Mouse (Mus musculus): ENCODE data around the gene Tnfsf13.
"Not testable (repeated sequence)": the region's sequence is repeated elsewhere in the genome, so short reads cannot be mapped to it uniquely, and the experiment has no call there.

The Tnfsf13 gene

DNA sequence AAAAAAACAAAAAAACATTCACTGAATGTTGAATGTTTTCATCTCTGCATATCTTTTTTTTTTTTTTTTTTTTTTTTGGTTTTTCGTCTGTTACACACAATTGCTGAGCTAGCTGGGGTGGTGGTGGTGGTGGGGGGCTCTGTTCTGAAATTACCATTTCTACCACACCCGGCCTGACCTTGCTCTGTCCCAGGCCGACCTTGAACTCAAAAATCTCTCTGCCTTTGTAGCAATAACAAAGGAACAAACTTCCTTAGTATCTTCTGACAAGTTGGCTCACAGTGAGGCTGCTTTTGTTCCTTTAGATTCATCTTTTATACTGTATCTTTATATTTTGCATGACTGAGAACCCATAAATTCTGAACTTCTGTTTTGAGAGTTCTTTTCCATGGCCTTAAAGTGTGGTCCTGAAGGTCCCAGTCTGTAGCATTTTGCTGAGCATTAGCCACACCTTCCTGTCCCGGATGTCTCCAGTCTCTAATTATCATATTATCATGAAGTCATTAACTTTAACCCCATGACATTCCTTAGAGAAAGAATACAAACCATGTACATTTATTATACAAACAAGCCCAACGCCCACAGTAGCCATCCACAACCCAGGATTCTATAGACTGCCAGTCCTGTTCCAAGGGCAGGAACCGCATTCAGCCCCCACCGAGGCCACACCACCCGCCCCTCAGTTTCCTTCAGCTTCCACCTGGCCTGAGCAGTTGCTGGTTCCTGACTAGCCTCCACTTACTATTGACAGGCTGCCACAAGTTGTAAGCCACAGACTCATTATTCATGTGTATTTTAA lies 18.4 kb upstream of the Tnfsf13 start:
- no peak for DNase-seq

DNA sequence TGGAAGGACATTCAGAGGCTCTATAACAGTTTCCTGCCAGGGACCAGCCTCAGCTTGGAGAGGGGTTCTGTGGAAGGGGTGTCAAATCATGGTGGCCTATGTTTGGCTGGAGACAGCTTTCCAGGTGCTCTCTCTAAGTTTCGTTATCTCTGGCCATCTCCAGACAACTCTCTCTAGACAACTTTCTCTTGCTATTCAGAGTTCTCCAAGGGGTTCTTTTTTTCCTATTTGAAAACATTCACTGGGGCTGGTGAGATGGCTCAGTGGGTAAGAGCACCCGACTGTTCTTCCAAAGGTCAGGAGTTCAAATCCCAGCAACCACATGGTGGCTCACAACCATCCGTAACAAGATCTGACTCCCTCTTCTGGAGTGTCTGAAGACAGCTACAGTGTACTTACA lies 17.8 kb upstream of the Tnfsf13 start:
- DNase-seq, result not testable (repeated sequence)

DNA sequence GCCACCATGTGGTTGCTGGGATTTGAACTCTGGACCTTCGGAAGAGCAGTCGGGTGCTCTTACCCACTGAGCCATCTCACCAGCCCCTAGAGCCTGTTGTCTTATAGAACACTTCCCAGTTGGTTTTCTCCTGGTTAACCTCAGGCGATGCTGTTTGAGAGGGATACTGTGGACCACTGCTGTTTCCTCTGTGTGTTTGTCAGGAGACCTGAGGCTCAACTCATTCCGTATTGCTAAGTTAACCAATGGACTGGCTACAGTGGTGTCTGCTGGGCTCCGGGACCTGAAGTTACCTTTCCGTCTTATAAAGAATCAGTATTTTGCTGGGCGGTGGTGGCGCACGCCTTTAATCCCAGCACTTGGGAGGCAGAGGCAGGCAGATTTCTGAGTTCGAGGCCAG lies 17.3 kb upstream of the Tnfsf13 start:
- not testable (repeated sequence) for DNase-seq

DNA sequence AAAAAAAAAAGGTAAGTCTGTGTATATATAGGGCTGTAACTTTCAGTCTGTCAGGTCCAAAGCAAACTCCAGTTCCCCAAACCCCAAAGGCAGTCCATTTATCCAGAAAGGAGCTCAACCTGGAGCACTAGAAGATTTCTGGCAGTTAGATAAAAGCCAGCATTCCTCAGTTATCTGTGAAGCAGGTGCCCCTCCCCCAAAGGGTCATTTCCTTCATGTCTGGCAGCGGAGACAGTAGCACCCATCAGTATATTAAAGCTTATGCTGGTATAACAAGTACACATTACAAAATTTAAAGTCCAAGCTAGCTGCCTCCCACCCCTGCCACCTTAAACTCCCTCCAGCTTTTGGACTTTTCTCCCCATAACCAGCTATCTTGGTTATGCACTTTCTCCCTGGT lies 14.0 kb upstream of the Tnfsf13 start:
- no peak for DNase-seq

DNA sequence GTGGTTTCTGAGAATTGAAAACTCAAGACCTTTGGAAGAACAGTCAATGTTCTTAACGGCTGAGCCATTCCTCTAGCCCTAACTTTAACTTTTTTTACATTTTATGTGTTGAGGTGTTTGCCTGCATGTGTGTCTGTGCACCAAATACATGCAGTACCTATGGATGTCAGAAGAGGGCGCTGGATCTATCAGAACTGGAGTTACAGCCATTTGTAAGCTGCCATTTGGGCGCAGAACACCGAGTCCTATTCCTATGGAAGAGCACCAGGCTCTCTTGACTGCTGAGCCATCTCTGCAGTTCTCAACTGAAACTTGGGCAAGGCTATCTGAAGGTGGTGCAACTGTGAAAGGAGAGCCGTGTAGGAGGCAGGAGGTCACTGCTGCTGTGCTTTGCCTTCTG lies 13.0 kb upstream of the Tnfsf13 start:
- no peak for DNase-seq

DNA sequence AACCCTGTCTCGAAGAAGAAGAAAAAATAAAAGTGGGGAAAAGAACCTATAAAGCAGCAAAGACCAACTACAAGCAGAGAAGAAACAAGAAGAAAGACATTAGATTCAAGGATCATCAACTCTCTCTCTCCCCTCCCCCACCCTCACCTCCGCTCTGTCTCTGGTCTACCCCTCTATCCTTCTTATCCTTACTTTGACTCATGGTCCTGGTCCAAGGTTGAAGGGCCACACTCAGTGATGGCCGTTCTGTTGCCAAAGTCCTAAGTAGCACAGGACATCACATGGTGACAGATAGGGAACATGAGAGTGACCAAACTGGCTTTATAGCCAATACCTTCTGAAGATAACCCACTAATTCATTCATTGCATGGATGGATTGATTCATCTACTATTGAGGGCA lies 11.8 kb upstream of the Tnfsf13 start:
- DNase-seq, result no peak

DNA sequence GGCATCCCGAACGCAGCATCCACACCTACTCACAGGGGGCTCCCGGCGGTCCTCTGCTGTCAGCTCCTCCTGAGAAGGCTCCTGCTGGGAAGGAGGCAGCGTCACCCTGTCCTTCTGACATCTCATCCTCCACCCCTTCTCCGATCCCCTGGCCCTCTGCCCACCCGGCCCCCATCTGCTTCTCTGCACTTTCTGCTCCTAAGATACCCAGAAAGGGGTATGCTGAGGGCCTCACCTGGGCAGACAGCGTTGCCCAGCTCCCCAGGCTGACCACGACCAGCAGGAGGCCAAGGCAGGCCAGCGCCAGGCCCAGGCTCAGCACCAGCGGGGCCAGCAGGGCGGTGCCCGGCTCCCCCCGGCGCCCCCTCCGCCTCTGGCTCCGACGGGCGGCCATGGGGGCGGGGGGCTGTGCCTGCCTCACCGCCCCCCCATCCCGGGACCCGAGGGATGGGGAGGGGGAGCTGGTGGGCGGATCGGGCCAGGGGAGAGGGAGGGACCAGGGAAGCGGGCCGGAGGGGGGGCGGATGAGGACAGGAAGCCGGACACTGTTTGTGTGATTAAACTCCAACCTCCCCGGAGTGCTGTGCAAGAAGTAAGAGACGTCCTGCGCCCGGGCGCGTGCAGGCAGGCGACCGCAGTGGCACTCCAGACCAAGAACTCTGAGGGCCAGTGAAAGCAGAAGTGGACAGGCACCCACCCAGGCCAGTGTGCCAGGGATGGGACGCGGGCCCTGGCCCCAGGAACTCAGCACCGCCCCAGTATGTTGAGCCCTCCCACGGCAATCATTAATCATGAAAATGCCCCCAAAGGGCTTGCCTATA lies 10.0 kb upstream of the Tnfsf13 start, which contains the start of the genes Tnfsf12 and Tnfsfm13:
TSS of gene Tnfsf12 (minus strand) at position 489 of the 821 bp plus-strand sequence.
TSS of gene Tnfsfm13 (minus strand) at position 738 of the 821 bp plus-strand sequence.
- peak; percentile 65 for DNase-seq

DNA sequence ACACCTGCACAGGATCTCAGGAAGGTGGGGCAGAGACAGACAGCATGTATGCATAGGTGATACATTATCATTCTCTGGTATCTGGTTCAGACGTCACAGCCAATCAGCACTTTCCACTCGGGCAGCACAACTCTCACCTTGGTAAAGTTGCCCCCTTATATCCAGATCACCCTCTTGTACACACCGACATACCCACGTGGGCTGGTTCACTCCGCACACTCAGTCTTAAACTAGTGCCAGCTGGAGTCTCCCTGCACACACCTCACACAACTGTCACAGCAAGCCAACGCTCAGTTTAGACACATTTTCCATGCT lies 9.4 kb upstream of the Tnfsf13 start:
- no peak for DNase-seq

DNA sequence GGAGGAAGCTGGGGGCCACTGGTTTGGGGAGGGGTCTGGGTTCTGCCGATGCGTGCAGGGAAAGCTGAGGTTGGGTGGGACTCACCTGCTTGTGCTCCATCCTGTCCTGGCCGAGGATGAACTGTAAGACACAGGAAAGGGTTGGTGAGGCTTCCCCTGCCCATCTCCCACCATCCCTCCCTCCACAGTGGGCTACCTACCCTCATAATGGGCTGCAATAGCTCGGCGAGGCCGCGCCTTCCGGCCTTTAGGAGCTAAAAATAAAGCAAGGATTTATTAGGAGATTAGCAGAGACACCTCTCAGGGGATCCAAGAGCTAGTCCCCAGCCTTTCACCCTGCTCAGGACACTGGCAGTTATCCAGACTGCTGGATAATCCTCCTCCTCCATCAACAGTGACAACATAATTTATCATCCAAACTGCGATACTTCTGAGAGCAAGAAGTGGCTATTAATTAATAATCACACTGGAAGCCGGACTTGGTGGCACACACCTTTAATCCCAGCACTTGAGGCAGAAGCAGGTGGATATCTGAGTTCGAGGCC lies 7.9 kb upstream of the Tnfsf13 start:
- no peak for DNase-seq

DNA sequence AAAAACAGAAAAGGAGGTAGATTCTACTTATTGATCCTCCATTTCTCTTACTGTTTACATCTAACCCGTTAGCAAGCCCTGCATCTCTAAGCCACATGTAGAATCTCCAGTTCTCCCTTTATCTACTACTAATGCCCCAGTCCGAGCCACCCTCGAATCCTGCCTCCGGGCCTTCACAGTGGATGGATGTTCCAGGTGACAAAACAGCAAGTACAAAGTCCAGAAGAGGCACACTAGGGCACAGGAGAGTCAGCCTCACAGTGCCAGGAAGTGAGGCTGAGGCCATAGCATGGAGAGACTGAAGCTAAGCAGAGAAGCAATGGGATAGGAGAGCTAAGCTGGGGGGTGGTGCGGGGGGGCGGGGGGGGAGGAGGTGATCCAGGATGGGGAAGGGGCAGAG lies 7.3 kb upstream of the Tnfsf13 start:
- no peak for DNase-seq

DNA sequence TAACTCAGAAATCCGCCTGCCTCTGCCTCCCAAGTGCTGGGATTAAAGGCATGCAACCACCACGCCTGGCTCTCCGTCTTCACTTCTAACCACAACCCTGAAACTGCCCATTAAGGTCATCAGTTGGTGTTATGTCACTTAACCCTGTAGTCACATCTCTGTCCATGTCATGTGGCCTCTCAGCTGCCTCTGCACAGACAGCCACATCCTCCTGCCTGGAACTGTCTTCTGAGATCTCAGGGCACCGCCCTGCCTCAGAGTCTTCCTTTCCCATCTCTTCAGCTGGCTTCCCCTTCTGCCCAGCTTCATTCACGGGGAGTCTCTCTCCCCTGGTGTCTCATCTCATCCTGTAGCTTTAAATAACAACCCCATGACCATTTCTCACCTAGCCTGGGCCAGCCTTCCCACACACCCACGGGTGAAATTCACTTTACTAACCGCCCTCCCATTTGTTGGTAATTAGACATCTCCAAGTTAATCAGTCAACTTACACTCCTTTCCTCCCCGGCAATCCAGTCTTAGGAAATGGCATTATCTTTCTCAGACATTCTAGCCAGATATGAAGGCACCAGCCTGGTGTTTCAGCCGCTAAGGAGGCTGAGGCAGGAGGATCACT lies 6.7 kb upstream of the Tnfsf13 start:
- no peak for DNase-seq

DNA sequence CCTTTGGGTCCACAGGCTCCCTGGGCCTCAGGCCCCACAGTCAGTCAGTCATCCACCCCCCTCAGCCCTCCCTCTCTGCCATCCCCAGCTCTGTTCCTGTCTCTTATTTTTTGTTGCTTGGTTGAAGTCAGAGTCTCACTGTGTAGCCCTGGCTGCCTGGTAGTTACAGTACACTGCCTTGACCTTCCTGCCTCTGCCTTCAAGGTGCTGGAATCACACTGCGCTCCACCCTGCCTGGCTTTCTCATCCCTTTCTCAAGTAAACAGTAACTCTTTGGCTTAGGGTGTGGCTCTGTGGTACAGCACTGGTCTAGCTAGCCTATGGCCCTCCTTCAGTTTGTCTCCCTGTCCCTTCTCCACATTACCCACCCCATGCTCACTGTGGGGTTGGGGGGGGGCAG lies 4.3 kb upstream of the Tnfsf13 start:
- DNase-seq, result no peak

DNA sequence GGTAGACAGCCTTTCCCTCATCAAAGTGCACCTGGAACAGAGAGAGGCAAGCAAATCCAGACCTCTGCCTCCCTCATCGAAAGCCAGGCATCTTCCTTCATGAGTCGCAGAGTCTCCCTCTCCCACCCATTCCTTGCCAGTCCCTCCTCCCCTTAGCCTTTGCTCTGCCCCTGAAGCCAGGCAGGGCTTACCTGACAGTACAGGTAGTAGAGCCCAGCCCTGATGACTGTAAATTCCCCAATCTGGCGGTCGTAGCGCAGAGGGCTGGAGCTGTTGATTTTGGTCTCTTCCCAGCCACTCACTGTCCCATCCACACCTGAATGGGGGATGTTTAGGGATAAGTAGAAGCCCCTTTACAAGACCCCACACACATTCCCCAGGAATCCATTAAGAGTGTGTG lies 1.5 kb upstream of the Tnfsf13 start:
- no peak for DNase-seq

DNA sequence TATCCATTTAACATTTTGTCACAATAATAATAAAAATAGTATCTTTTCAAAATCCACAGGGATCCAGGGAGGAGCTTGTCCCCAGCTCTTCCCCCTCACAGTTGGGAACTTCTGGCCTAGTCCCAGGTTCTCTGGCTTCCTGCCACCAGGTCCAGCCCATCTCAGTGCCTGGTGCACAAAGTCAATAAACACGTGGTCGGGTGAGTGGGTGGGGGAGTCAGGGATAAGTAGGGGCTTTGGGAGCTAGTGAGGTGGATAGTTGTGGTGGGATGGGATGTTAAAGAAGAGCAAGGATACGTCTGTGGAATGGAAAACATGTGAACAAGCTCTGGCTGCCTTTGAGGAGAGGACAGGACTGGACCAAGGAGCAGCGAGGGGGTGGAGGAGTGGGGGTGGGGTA lies 793 bp upstream of the Tnfsf13 start:
- peak; percentile 72 for DNase-seq

DNA sequence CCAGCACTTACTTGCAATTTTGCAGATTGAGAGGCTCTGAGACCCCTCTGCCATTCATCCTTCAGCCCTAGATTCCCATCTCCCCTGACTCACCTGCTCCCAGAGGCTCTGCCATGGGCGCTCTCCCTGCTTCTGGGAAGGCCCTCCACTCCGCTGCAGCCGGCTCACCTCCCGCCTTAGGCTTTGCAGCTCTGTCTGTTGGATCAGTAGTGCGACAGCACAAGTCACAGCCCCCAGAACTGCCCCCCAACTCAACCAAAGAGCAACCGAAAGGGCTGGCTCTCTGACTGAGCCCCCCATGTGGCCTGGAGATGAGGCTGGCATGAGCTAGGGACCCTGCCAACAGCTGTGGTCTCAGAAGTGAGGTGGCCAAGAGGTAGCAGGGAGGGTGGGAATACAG lies 648 bp downstream of the Tnfsf13 start:
- no peak for DNase-seq

DNA sequence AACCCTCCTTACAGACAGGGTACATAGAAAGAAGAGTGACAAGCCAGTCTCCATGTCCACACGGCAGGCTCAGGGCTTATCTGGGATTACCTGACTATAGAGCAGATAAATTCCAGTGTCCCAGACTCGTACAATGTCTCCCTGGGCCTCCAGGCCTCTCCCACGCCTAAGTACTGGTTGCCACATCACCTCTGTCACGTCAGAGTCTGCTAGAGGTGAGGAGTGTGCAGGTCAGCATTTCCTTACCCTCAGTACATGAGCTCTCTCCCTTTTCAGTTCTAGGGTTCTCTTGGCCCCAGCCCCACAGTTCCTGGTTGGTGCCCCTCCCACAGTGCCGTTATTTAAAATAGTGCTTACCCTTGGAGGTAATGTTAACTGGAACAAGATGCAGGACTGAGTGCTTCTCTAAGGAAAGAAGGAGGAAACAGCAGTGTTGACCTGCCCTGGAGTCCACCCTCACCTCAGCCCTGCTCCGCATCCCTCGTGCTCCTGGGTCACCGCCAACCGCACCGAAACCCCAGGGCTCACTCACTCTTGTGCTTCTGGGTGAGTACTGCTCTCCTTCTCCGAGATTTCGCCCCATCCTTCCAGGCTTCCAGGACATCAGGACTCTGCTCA lies 1.3 kb downstream of the Tnfsf13 start:
- DNase-seq, result no peak

DNA sequence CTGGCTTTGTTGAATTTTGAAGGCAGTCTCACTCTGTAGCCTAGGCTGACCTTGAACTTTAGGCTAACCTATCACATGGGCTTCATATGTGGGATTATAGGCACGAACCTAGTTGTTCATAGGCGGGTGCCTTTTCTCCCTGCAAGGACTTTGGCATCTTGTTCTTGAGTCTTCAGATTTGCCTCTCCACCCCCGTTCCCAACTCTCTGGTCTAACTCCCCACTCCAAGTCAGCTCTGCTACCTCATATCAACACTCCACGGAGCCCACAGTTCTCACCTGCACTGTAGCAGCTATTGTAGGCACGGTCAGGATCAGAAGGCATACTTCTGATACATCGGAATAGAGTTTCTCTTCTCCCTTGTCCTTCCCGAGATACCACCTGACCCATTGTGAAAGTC lies 2.0 kb downstream of the Tnfsf13 start:
- DNase-seq, result no peak

DNA sequence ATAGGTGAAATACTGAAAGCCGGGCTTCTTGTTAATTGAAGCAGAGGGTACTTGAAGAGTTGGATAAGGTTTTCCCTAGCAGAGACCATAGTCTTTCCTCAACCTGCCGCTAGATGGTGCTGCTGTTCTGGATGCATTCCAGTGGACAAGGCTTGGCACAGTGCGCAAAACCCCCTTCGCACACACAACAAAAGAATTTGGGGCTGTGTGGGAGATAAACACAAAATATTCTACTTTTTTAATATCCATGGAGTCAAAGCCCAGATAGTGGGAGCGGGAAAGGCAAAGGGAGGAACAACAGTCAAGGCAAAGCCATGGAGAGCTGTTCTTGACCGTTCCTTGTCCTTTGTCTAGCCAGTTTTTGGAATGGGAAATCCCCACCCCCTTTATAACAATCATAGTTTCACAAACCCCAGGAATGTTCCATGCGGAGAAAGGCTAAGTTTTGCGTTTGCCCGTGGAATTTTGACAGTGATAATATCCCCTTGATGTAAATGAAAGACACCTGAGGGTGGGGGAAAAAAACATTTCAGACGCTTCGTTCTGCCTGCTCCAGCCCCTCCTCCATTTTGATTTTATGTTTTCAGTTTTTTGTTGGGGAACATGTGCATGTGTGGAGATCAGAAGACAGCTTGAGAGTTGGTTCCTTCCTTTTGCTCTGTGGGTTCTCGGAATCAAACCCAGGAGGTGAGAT lies 2.6 kb downstream of the Tnfsf13 start:
- DNase-seq, result peak; percentile 85

DNA sequence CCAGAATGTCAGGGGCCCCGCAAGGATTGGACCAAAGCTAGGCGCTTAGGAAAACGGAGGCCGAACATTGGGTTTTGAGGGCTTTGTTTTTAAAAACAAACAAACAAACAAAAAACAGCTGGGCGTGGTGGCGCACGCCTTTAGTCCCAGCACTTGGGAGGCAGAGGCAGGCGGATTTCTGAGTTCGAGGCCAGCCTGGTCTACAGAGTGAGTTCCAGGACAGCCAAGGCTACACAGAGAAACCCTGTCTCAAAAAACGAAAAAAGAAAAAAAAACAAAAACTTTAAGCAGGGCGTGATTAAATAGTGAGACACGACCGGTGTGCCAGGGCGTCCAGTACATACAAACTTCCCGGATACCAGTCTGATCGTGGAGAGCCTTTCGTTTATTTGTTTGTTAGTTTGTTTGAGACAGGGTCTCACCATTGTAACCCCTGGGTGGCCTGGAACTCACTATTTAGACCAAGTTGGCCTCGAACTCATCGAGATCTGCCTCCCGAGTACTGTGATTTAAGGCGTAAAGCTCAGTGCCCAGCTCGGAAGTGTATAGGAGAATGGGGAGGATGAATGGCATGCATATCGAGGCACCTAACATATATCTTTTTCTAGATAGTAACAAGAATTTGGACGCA lies 3.3 kb downstream of the Tnfsf13 start:
- no peak for DNase-seq

DNA sequence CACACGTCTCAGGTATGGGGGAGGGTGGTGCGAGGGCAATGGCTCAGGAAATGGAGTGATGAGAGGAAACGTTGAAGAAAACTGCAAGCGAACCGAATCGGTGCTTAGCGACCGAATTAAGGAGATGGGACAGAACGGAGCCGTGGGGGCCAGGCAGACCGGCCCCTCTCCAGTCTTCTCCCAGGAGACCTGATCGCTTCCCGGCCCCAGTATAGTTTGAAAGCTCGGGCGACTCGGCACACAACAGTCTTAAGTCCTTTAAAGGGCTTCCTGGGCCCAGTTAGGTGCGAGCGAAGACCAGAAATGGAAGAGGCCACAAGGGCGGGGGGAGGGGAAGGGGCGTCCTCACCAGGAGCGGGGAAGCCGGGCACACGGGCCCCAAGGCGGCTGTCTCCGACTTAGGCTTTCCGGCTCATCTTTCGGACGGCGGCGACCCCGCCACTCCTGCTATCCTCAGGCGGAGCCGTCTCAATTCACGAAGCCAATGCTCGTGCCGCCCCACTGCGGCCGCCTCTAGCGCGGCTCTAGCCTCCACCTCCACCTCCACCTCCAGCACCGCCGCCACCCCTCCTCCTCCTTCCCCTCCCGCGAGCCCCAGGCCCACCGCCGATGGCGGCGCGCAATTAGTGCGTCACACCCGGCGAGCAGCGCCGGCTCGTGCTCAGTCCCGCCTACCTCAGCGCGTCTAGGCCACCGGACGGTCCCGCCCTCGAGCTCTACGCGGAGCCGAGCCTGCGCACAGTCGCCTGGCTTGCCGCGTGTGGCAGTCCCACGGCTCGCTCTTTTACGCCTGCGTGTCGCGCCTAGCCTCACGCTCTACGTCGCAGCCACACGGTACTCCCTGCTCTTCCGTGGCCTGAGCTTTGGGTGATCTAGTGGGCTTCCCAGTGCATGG lies 4.0 kb downstream of the Tnfsf13 start, which contains the start of gene Senp3:
TSS of gene Senp3 (minus strand) at position 771 of the 895 bp plus-strand sequence.
- peak; percentile 95 for DNase-seq
